Mouse (Mus musculus) ES-E14 (cell line): ENCODE measurements at regions not wholly inside any gene's neighbourhood (a gene's known extent, or its start where the extent isn't known, plus 50 kb on each side); places are given as distances from the start of the nearest gene placed in this dataset.

ENCODE experiments used
- CHD2 ChIP-seq: IDR thresholded peaks from 2 replicates; pipeline ENCODE4 v1.6.1; 2014; ENCODE audit warnings: mild to moderate bottlenecking, low read depth, low read length, inconsistent platforms
- HCFC1 ChIP-seq: IDR thresholded peaks from 2 replicates; pipeline ENCODE4 v1.6.1; 2012; ENCODE audit warnings: low read length, inconsistent platforms, borderline replicate concordance; ENCODE audit not compliant: insufficient read depth
- ZNF384 ChIP-seq: IDR thresholded peaks from 2 replicates; pipeline ENCODE4 v1.6.1; 2012; ENCODE audit warnings: low read depth, low read length, inconsistent platforms

- TF ChIP-seq CHD2 (no peak), ZNF384 (no peak), HCFC1 (no peak)
These were observed 164.6 kb upstream of the Nrxn3 start for GRCm38 (mm10) chr12:88558036-88558435.
